Mouse (Mus musculus) thymus, adult 2 months (tissue): Measurements from ENCODE around the gene Sp140.
"Not testable (repeated sequence)": the region's sequence is repeated elsewhere in the genome, so short reads cannot be mapped to it uniquely, and the experiment has no call there.

Experiments
- CTCF ChIP-seq: fragments of 200-500 bp; IDR thresholded peaks from 2 replicates; pipeline ENCODE4 v1.5.1; 2012; ENCODE audit warnings: mild to moderate bottlenecking, control low read depth, low read length, moderate library complexity, borderline replicate concordance; ENCODE audit not compliant: control insufficient read depth, poor library complexity, insufficient read depth; ENCODE audit errors: extremely low read depth
- POLR2A ChIP-seq: fragments of 200-500 bp; IDR thresholded peaks from 2 replicates; pipeline ENCODE4 v1.6.1; 2012; ENCODE audit warnings: mild to moderate bottlenecking, low read length, control low read depth, moderate library complexity; ENCODE audit not compliant: control insufficient read depth, poor library complexity, insufficient read depth; ENCODE audit errors: extremely low read depth

GRCm38 (mm10) chr1:85600794-85601193 is 616 bp downstream of the Sp140 start:
- not testable (repeated sequence) for TF ChIP-seq CTCF, POLR2A
